Mouse (Mus musculus) embryonic facial prominence, embryonic 11.5 days (tissue): ENCODE results near the gene Fthl17e. TPM values are rescaled to one million over a fixed set of nuclear protein-coding genes. Genes with fewer than 3 reads are reported as not detected.
"Not testable (repeated sequence)": the region's sequence is repeated elsewhere in the genome, so short reads cannot be mapped to it uniquely, and the experiment has no call there.

Source experiments
- ATAC-seq: fragments of 200-750 bp; cut with Nextera tagmentation; replicated peaks from 2 replicates; pipeline ENCODE4 v1.8.0; 2017; ENCODE audit warnings: low read depth; ENCODE audit not compliant: insufficient number of reproducible peaks, low FRiP score, low TSS enrichment
- DNase-seq: peaks from one replicate; pipeline ENCODE4 v3.0.0-alpha.2; 2015; ENCODE audit warnings: low spot score
- H3K27ac ChIP-seq: fragments of 300-500 bp; sonication (generic); replicated peaks from 2 replicates; pipeline ENCODE4 v1.5.1; 2014; ENCODE audit warnings: mild to moderate bottlenecking, low read depth, low read length, control low read depth
- H3K27me3 ChIP-seq: fragments of 300-500 bp; sonication (generic); 2 replicates; pipeline ENCODE4 v1.6.1; 2014; ENCODE audit warnings: mild to moderate bottlenecking, low read length, moderate library complexity, mixed read lengths; ENCODE audit not compliant: control insufficient read depth, insufficient read depth
- H3K36me3 ChIP-seq: fragments of 300-500 bp; sonication (generic); replicated peaks from 2 replicates; pipeline ENCODE4 v1.6.1; 2014; ENCODE audit warnings: low read depth, mild to moderate bottlenecking, low read length, moderate library complexity, mixed read lengths; ENCODE audit not compliant: control insufficient read depth, insufficient read depth
- H3K4me1 ChIP-seq: fragments of 300-500 bp; sonication (generic); 2 replicates; pipeline ENCODE4 v1.6.1; 2014; ENCODE audit warnings: low read length, mixed read lengths; ENCODE audit not compliant: control insufficient read depth, insufficient read depth
- H3K4me2 ChIP-seq: fragments of 300-500 bp; sonication (generic); 2 replicates; pipeline ENCODE4 v1.6.1; 2014; ENCODE audit warnings: low read depth, mild to moderate bottlenecking, control low read depth, low read length, moderate library complexity
- H3K4me3 ChIP-seq: fragments of 300-500 bp; sonication (generic); 2 replicates; pipeline ENCODE4 v1.5.1; 2014; ENCODE audit warnings: low read depth, low read length, control low read depth
- H3K9ac ChIP-seq: fragments of 300-500 bp; sonication (generic); replicated peaks from 2 replicates; pipeline ENCODE4 v1.6.1; 2014; ENCODE audit warnings: mild to moderate bottlenecking, control low read depth, low read length
- H3K9me3 ChIP-seq: fragments of 300-500 bp; sonication (generic); replicated peaks from 2 replicates; pipeline ENCODE4 v1.6.1; 2016; ENCODE audit warnings: mild to moderate bottlenecking, low read length, inconsistent platforms, mixed read lengths; ENCODE audit not compliant: control insufficient read depth
- WGBS: fragments of 180-500 bp; shearing (Covaris S2); extraction: QIAGEN DNeasy Blood & Tissue Kit; methylation state at CpG from one replicate; pipeline ENCODE4 v1.1.7; 2014; 5-methylcytosine and 5-hydroxymethylcytosine counted together
- polyA plus RNA-seq: library from polyadenylated mRNA; unstranded; fragments of >200 nt; fragmentation: Nextera tagmentation; extraction: Ambion mirVana; gene quantifications from 2 replicates; pipeline ENCODE4 v1.2.1, GENCODE M21; 2014

Fthl17e gene
- not detected in 2 replicates for polyA plus RNA-seq

GRCm38 (mm10) chrX:9033193-9033592 lies at the start of gene Fthl17e:
TSS of gene Fthl17e (plus strand) at chrX:9033493.
- not testable (repeated sequence) for H3K4me1 ChIP-seq, H3K27ac ChIP-seq, H3K4me3 ChIP-seq, H3K9me3 ChIP-seq, H3K36me3 ChIP-seq, DNase-seq, ATAC-seq, H3K4me2 ChIP-seq, H3K27me3 ChIP-seq, H3K9ac ChIP-seq
- 80% methylated on average over 1 of the region's 10 CpGs for WGBS

- H3K4me2 ChIP-seq, H3K27me3 ChIP-seq, H3K9me3 ChIP-seq, H3K9ac ChIP-seq, H3K27ac ChIP-seq, DNase-seq, ATAC-seq, H3K4me3 ChIP-seq, H3K4me1 ChIP-seq, H3K36me3 ChIP-seq: not testable (repeated sequence)
- WGBS: no CpG with 5 or more reads among the region's 9 CpGs
Observed at GRCm38 (mm10) chrX:8986655-8987054, 46.6 kb upstream of the Fthl17e start, which contains the start of gene Fthl17d. TSS of gene Fthl17d (minus strand) at chrX:8986755.

- no peak for DNase-seq
- Histone ChIP-seq H3K9me3 (no peaks in the 10 kb centered on the region), H3K9ac (no peak overlapping the region), H3K4me1 (no peaks in the 10 kb centered on the region), H3K27me3 (no peaks in the 10 kb centered on the region), H3K4me3 (no peak overlapping the region), H3K4me2 (no peak overlapping the region), H3K27ac (no peak overlapping the region), H3K36me3 (no peaks in the 10 kb centered on the region)
- 85% methylated on average over 1 of the region's 1 CpGs for WGBS
- ATAC-seq: no peak
Observed at GRCm38 (mm10) chrX:9016079-9016478, 17.2 kb upstream of the Fthl17e start.

- DNase-seq: no peak
- no peak for ATAC-seq
- no peak overlapping the region for H3K4me3 ChIP-seq
- H3K9me3 ChIP-seq: no peaks in the 10 kb centered on the region
- no peak overlapping the region for H3K9ac ChIP-seq
- no peaks in the 10 kb centered on the region for H3K27me3 ChIP-seq
- H3K4me1 ChIP-seq: no peaks in the 10 kb centered on the region
- WGBS: 65% methylated on average over 10 of the region's 10 CpGs
- no peak overlapping the region for H3K4me2 ChIP-seq
- H3K36me3 ChIP-seq: no peaks in the 10 kb centered on the region
- H3K27ac ChIP-seq: no peak overlapping the region
Observed at GRCm38 (mm10) chrX:9019481-9019880, 13.8 kb upstream of the Fthl17e start.

GRCm38 (mm10) chrX:9041611-9042010 lies 8.3 kb downstream of the Fthl17e start:
- not testable (repeated sequence) for H3K4me2 ChIP-seq, ATAC-seq, DNase-seq, H3K4me1 ChIP-seq, H3K9me3 ChIP-seq, H3K27ac ChIP-seq, H3K9ac ChIP-seq, H3K4me3 ChIP-seq, H3K36me3 ChIP-seq, H3K27me3 ChIP-seq
- WGBS: 23% methylated on average over 3 of the region's 4 CpGs

GRCm38 (mm10) chrX:9060952-9061351 lies 27.7 kb downstream of the Fthl17e start:
- not testable (repeated sequence) for ATAC-seq, H3K27ac ChIP-seq, H3K4me2 ChIP-seq, H3K9ac ChIP-seq, H3K4me3 ChIP-seq, DNase-seq, H3K36me3 ChIP-seq, H3K27me3 ChIP-seq, H3K9me3 ChIP-seq, H3K4me1 ChIP-seq
- WGBS: 9% methylated on average over 5 of the region's 9 CpGs

- no peaks in the 10 kb centered on the region for H3K9me3 ChIP-seq
- no peak overlapping the region for H3K9ac ChIP-seq
- H3K4me2 ChIP-seq: no peak overlapping the region
- H3K4me3 ChIP-seq: no peak overlapping the region
- 86% methylated on average over 4 of the region's 4 CpGs for WGBS
- H3K36me3 ChIP-seq: no peaks in the 10 kb centered on the region
- DNase-seq: no peak
- H3K27me3 ChIP-seq: no peaks in the 10 kb centered on the region
- H3K4me1 ChIP-seq: no peaks in the 10 kb centered on the region
- ATAC-seq: no peak
- H3K27ac ChIP-seq: no peak overlapping the region
Observed at GRCm38 (mm10) chrX:9062101-9062500, 28.8 kb downstream of the Fthl17e start.

GRCm38 (mm10) chrX:9062715-9063114 lies 29.4 kb downstream of the Fthl17e start, which contains the start of gene Fthl17f:
TSS of gene Fthl17f (plus strand) at chrX:9063015.
- H3K27me3 ChIP-seq, ATAC-seq, H3K4me3 ChIP-seq, H3K27ac ChIP-seq, H3K4me1 ChIP-seq, H3K9ac ChIP-seq, DNase-seq, H3K4me2 ChIP-seq, H3K9me3 ChIP-seq, H3K36me3 ChIP-seq: not testable (repeated sequence)
- WGBS: 82% methylated on average over 11 of the region's 11 CpGs
